Mouse (Mus musculus) macrophage (primary cell): ENCODE measurements around the gene Slc9a8. TPM values are rescaled to one million over a fixed set of nuclear protein-coding genes. Genes with fewer than 3 reads are reported as not detected.
A peak's percentile ranks its signal among the peaks of the same experiment; 100 is the strongest.
"Not testable (repeated sequence)": the region's sequence is repeated elsewhere in the genome, so short reads cannot be mapped to it uniquely, and the experiment has no call there.

Experiments
- H3K27ac ChIP-seq: fragments of 350-480 bp; formaldehyde crosslinking; 2 replicates; pipeline ENCODE4 v1.9.0; 2021
- H3K36me3 ChIP-seq: fragments of 350-480 bp; formaldehyde crosslinking; 2 replicates; pipeline ENCODE4 v1.9.0; 2021; ENCODE audit errors: inconsistent target
- H3K4me3 ChIP-seq: fragments of 350-480 bp; formaldehyde crosslinking; 2 replicates; pipeline ENCODE4 v1.9.0; 2021; ENCODE audit errors: inconsistent target
- H3K79me2 ChIP-seq: fragments of 350-480 bp; formaldehyde crosslinking; 2 replicates; pipeline ENCODE4 v1.9.0; 2021; ENCODE audit errors: inconsistent target
- WGBS: methylation state at CpG from one replicate; pipeline ENCODE4 v1.1.7; 2026; ENCODE audit warnings: inconsistent platforms; ENCODE audit not compliant: missing documents; 5-methylcytosine and 5-hydroxymethylcytosine counted together
- polyA plus RNA-seq: library from polyadenylated mRNA; stranded (reverse); fragments of 250-400 nt; gene quantifications from 3 replicates; pipeline ENCODE4 v1.2.4, GENCODE M21; 2018; ENCODE audit warnings: inconsistent platforms

The Slc9a8 gene
- polyA plus RNA-seq, 1 experiment from 2014 or later = 30.0 TPM

DNA sequence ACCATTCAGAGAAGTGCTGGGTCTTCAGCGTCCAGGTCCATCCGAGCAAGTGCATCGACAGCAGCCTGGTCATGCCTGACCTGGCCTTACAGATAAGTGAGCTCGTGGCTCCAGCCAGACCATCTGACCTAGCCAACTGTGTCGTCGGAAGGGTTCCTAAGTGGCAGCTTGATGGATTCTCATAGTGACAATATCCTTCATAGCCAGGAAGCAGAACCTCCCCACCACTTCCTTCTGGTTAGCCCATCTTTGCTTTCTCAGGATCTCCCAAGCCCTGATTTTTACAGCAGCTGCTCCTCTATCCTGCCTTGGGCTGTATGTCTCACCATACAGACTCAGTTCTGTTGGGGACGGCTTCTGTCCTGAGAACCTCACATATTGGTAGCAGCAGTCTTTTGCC is 27.1 kb upstream of the Slc9a8 start:
- no peaks in the 10 kb centered on the region for H3K79me2 ChIP-seq
- H3K4me3 ChIP-seq = no peak overlapping the region
- H3K36me3 ChIP-seq = no peaks in the 10 kb centered on the region
- H3K27ac ChIP-seq = no peak overlapping the region
- 36% methylated on average over 7 of the region's 7 CpGs for WGBS

DNA sequence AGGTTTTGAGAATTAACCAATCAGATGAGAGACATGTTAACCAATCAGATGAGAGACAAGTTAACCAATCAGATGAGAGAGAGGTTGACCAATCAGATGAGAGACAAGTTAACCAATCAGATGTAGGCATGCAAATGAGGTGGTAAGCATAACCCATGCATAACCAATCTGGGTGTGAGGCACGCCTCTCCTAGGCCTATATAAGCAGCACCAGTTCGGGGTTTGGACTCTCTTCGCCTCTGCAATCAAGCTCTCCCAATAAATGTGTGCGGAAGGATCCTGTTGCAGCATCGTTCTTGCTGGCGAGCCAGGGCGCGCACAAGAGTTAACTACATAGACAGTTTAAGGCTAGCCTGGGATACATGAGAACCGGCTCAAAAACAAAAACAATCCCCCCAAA is 25.1 kb upstream of the Slc9a8 start:
- not testable (repeated sequence) for H3K36me3 ChIP-seq, H3K79me2 ChIP-seq, H3K27ac ChIP-seq, H3K4me3 ChIP-seq
- WGBS = 95% methylated on average over 9 of the region's 9 CpGs

GRCm38 (mm10) chr2:167399012-167399411 is 22.5 kb upstream of the Slc9a8 start:
- H3K27ac ChIP-seq = no peak overlapping the region
- H3K79me2 ChIP-seq = no peaks in the 10 kb centered on the region
- H3K36me3 ChIP-seq = no peaks in the 10 kb centered on the region
- H3K4me3 ChIP-seq = no peak overlapping the region
- WGBS = 95% methylated on average over 4 of the region's 4 CpGs

GRCm38 (mm10) chr2:167399646-167400045 is 21.9 kb upstream of the Slc9a8 start:
- Histone ChIP-seq H3K4me3 (no peak overlapping the region), H3K36me3 (no peaks in the 10 kb centered on the region)
- over 99% methylated on average over 7 of the region's 7 CpGs for WGBS

GRCm38 (mm10) chr2:167403085-167403484 is 18.4 kb upstream of the Slc9a8 start:
- no peak overlapping the region for H3K27ac ChIP-seq
- no peaks in the 10 kb centered on the region for H3K36me3 ChIP-seq
- no peaks in the 10 kb centered on the region for H3K79me2 ChIP-seq
- no peak overlapping the region for H3K4me3 ChIP-seq
- WGBS = 80% methylated on average over 6 of the region's 7 CpGs

More at GRCm38 (mm10) chr2:167399646-167400045, 21.9 kb upstream of the Slc9a8 start:
- Histone ChIP-seq H3K27ac (no peak overlapping the region), H3K79me2 (no peaks in the 10 kb centered on the region)

DNA sequence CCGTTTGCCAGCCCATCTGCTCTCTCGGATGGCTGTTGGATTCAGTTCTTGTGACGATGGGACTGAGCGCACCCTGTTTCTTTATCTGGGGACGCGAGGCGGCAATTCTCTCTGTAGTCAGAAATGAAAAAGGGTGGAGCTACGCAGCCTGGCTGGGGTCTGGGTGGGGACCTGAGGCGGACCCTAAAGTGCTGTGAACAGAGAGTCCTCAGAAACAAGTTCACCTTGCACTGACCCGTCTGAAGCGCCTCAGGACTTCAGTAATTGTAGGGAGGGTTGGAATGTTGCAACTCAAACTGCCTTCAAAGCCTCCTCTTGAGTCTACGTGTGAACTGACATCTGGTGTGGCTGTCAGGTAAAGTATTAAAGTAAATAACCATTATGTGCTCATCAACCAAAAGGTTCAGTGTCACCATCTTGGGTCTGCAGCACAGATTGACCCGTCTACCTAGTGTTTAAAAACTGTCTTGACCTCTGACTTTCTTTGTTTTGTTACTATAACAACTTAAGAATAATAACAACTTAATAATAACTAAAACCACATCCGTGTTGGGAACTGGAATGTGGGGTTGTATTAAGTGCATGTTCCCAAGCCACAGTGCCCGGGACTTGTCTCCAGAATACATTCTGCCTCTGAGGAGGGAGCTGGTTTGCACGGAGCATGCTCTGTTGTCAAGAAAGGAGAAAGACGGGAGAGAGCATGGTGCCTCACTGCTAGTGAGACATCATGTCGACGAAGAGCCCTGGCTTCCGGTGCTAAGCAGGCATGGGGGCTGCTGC is 16.2 kb upstream of the Slc9a8 start:
- H3K27ac ChIP-seq = no peak overlapping the region
- no peaks in the 10 kb centered on the region for H3K79me2 ChIP-seq
- no peak overlapping the region for H3K4me3 ChIP-seq
- no peaks in the 10 kb centered on the region for H3K36me3 ChIP-seq
- WGBS = 91% methylated on average over 20 of the region's 20 CpGs

- H3K27ac ChIP-seq = no peak overlapping the region
- no peak overlapping the region for H3K4me3 ChIP-seq
- no peaks in the 10 kb centered on the region for H3K36me3 ChIP-seq
- H3K79me2 ChIP-seq = no peaks in the 10 kb centered on the region
- WGBS = 87% methylated on average over 16 of the region's 16 CpGs
Measured at GRCm38 (mm10) chr2:167407296-167407929, 14.1 kb upstream of the Slc9a8 start.

DNA sequence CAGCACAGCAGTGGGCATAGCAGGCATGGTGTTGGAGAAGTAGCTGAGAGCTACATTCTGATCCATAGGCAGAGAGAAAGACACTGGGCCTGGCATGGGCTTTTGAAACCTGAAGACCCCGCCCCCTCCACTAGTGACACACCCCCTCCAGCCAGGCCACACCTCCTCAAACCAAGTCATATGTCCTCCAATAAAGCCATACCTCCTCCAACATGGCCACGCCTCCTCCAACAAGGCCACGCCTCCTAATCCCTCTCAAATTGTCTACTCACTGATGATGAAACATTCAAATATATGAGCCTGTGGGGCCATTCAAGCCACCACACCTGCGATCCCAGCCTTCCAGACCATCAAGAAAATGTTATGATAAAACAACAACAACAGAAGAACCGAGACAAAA is 7.1 kb upstream of the Slc9a8 start:
- 100% methylated on average over 5 of the region's 5 CpGs for WGBS
- Histone ChIP-seq H3K79me2 (no peaks in the 10 kb centered on the region; the same call in 1 of the 2 replicates), H3K36me3 (no peaks in the 10 kb centered on the region), H3K4me3 (no peak overlapping the region), H3K27ac (no peak overlapping the region)

GRCm38 (mm10) chr2:167415970-167416563 is 5.4 kb upstream of the Slc9a8 start:
- H3K79me2 ChIP-seq = peaks cover 8% of the 10 kb centered on the region; the same call in 1 of the 2 replicates
- 96% methylated on average over 9 of the region's 9 CpGs for WGBS

DNA sequence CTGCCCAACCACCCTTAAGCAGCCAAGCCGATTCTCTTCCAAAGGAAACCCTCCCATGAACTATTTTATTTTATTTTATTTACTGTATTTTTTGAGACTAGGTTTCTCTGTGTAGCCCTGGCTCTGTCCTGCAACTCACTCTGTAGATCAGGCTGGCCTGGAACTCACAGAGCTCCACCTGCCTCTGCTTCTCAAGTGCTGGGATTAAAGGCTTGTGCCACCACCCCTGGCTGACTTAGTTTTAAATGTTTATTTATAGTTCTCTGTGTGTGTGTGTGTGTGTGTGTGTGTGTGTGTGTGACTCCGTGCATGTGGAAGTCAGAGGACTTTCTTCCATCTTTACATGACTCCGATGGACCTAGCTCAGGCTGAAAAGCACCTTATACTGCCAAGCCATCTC is 4.5 kb upstream of the Slc9a8 start:
- no peaks in the 10 kb centered on the region for H3K36me3 ChIP-seq
- H3K27ac ChIP-seq = no peak overlapping the region
- H3K4me3 ChIP-seq = no peak overlapping the region
- H3K79me2 ChIP-seq = peaks cover 10% of the 10 kb centered on the region
- 94% methylated on average over 3 of the region's 3 CpGs for WGBS

More at GRCm38 (mm10) chr2:167415970-167416563, 5.4 kb upstream of the Slc9a8 start:
- H3K4me3 ChIP-seq = no peak overlapping the region
- H3K36me3 ChIP-seq = no peaks in the 10 kb centered on the region
- H3K27ac ChIP-seq = no peak overlapping the region

- H3K79me2 ChIP-seq = peaks cover 16% of the 10 kb centered on the region
- H3K27ac ChIP-seq = no peak overlapping the region
- H3K36me3 ChIP-seq = no peaks in the 10 kb centered on the region
- WGBS = 36% methylated on average over 4 of the region's 4 CpGs
- H3K4me3 ChIP-seq = no peak overlapping the region
Measured at GRCm38 (mm10) chr2:167417694-167418093, 3.8 kb upstream of the Slc9a8 start.

- Histone ChIP-seq H3K36me3 (peaks cover 3% of the 10 kb centered on the region), H3K4me3 (no peak overlapping the region), H3K79me2 (peaks cover 31% of the 10 kb centered on the region), H3K27ac (no peak overlapping the region)
- 63% methylated on average over 1 of the region's 1 CpGs for WGBS
Measured at GRCm38 (mm10) chr2:167419204-167419603, 2.3 kb upstream of the Slc9a8 start.

GRCm38 (mm10) chr2:167420811-167421241 is 686 bp upstream of the Slc9a8 start:
- Histone ChIP-seq H3K36me3 (peaks cover 19% of the 10 kb centered on the region), H3K79me2 (peaks cover 32% of the 10 kb centered on the region), H3K4me3 (peak overlapping the region; percentile 55), H3K27ac (peak overlapping the region; percentile 91)
- 23% methylated on average over 10 of the region's 10 CpGs for WGBS

DNA sequence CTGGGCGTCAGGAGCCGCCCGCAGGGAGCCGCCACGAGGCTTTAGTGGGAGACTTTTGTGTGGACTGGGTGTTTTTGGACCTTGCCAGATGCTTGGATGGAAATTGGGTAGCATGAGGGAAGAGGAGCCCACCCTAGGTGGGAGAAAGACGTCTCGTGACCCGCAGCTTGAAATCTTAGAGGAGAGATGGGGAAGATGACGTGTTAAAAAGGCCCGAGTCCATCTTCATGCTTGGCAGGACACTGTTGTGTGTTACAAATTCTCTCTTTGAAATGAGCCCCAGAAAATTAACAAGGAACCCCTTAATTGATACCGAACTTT is 598 bp downstream of the Slc9a8 start:
- Histone ChIP-seq H3K36me3 (peaks cover 31% of the 10 kb centered on the region), H3K27ac (peak overlapping the region; percentile 76), H3K4me3 (peak overlapping the region; percentile 88), H3K79me2 (peaks cover 32% of the 10 kb centered on the region)
- WGBS = 2% methylated on average over 11 of the region's 11 CpGs

GRCm38 (mm10) chr2:167423031-167423611 is 1.6 kb downstream of the Slc9a8 start:
- 98% methylated on average over 5 of the region's 5 CpGs for WGBS
- Histone ChIP-seq H3K27ac (no peak overlapping the region), H3K36me3 (peaks cover 41% of the 10 kb centered on the region), H3K79me2 (peaks cover 32% of the 10 kb centered on the region), H3K4me3 (no peak overlapping the region)
